Comparison of ENCODE assay signal across 13 mouse cellular contexts in genomic region chr7:48755825-48756224, GRCm38 (mm10).
"Had no signal": no experiment of that assay in that cellular context is flagged by ENCODE, and none has a peak within 500 bp of the region (broad histone marks: within the 10 kb centered on the region; RNA-seq: fewer than 3 reads in every experiment).

No protein-coding gene starts in this region.

- H3K36me3 ChIP-seq: lung, embryonic 15.5 days; midbrain, embryonic 12.5 days; neural tube, embryonic 12.5 days; stomach, embryonic 15.5 days had no signal

- H3K4me2 ChIP-seq: lung, embryonic 15.5 days; midbrain, embryonic 12.5 days; neural tube, embryonic 12.5 days; stomach, embryonic 15.5 days had no signal

- H3K27me3 ChIP-seq: lung, embryonic 15.5 days; neural tube, embryonic 12.5 days; stomach, embryonic 15.5 days had no signal

- H3K9me3 ChIP-seq: lung, embryonic 15.5 days; megakaryocyte, embryonic 14.5 days; midbrain, embryonic 12.5 days; neural tube, embryonic 12.5 days; stomach, embryonic 15.5 days had no signal

- ATAC-seq: liver, postnatal 0 days; lung, postnatal 0 days had no signal

- H3K4me1 ChIP-seq: lung, embryonic 15.5 days; midbrain, embryonic 12.5 days; neural tube, embryonic 12.5 days; stomach, embryonic 15.5 days had no signal

- H3K4me3 ChIP-seq: lung, embryonic 15.5 days; megakaryocyte, embryonic 14.5 days; midbrain, embryonic 12.5 days; neural tube, embryonic 12.5 days; stomach, embryonic 15.5 days had no signal

- H3K27ac ChIP-seq: lung, embryonic 15.5 days; macrophage; midbrain, embryonic 12.5 days; neural tube, embryonic 12.5 days; stomach, embryonic 15.5 days had no signal

- H3K9ac ChIP-seq: liver, postnatal 0 days; lung, embryonic 15.5 days; midbrain, embryonic 12.5 days; neural tube, embryonic 12.5 days; stomach, embryonic 15.5 days had no signal

- DNase-seq: liver, postnatal 0 days; lung, adult 2 months; lung, postnatal 14 days; thymus, adult 18-20 months; thymus, postnatal 14 days; thymus, postnatal 36 days had no signal
